Comparison of ENCODE assay signal across 11 mouse cellular contexts in genomic region chr8:117280488-117280887, GRCm38 (mm10). TPM values are rescaled to one million over a fixed set of nuclear protein-coding genes. Genes with fewer than 3 reads are reported as not detected.
DNase-seq lines count a peak whose midpoint lies in the region; ATAC-seq lines count a peak whose summit lies in the region.
"Had no signal": no experiment of that assay in that cellular context is flagged by ENCODE, and none has a peak within 500 bp of the region (broad histone marks: within the 10 kb centered on the region; RNA-seq: fewer than 3 reads in every experiment).

No protein-coding gene starts in this region.

- ATAC-seq in lung, embryonic 15.5 days (ENCODE audit: borderline replicate concordance, extremely low read depth, low FRiP score, low TSS enrichment): no peak
- ATAC-seq in CD4-positive, CD25-positive, alpha-beta regulatory T cell, adult 4 months: no peak
- ATAC-seq: hindbrain, postnatal 0 days had no signal

- 63% methylated on average over 7 of the region's 7 CpGs for WGBS in lung, embryonic 15.5 days

- H3K27ac ChIP-seq in lung, embryonic 15.5 days: peak overlapping the region; percentile 18; the same call in 1 of the 2 replicates

- no peak overlapping the region for H3K4me2 ChIP-seq in lung, embryonic 15.5 days
- H3K4me2 ChIP-seq: embryonic facial prominence, embryonic 15.5 days had no signal

- H3K9ac ChIP-seq in lung, embryonic 15.5 days: no peak overlapping the region
- H3K9ac ChIP-seq: embryonic facial prominence, embryonic 15.5 days had no signal

- H3K9me3 ChIP-seq in lung, embryonic 15.5 days: no peaks in the 10 kb centered on the region
- H3K9me3 ChIP-seq: embryonic facial prominence, embryonic 15.5 days had no signal

- no peak overlapping the region for H3K4me3 ChIP-seq in lung, embryonic 15.5 days
- H3K4me3 ChIP-seq: embryonic facial prominence, embryonic 15.5 days had no signal

- no peaks in the 10 kb centered on the region for H3K27me3 ChIP-seq in lung, embryonic 15.5 days
- H3K27me3 ChIP-seq: embryonic facial prominence, embryonic 15.5 days had no signal

- H3K36me3 ChIP-seq in lung, embryonic 15.5 days: peaks cover 1% of the 10 kb centered on the region; the same call in 1 of the 2 replicates

- peak; percentile 79 to 94 for DNase-seq in adrenal gland, adult (ENCODE audit: inconsistent age in 2 of 2, low spot score in 1 of 2)
- DNase-seq in adrenal gland, postnatal 4 days (ENCODE audit: low spot score in 2 of 2): no peak
- DNase-seq in urinary bladder, postnatal 14 days (ENCODE audit: low spot score): peak; percentile 47
- DNase-seq in urinary bladder, postnatal 4 days (ENCODE audit: low spot score in 2 of 2): no peak
- DNase-seq in layer of hippocampus, postnatal 36 days: no peak
- DNase-seq in Muller cell, postnatal 12 days (ENCODE audit: inconsistent ontology term): no peak
- DNase-seq: thymus, postnatal 36 days had no signal

- H3K4me1 ChIP-seq in lung, embryonic 15.5 days: peaks cover 33% of the 10 kb centered on the region

RNA-seq across cellular contexts. Expression of gene Cmip, which starts 23.6 kb away (rescaled TPM):
- total RNA-seq in adrenal gland, postnatal 4 days (2021): 100 to 1,000 TPM; 120 to 133 TPM
- polyA plus RNA-seq in lung, embryonic 15.5 days (2015; fragmentation: Nextera tagmentation; extraction: Ambion mirVana): 18.8 and 21.7 TPM in 2 replicates
- polyA plus RNA-seq in CD4-positive, CD25-positive, alpha-beta regulatory T cell, adult 4 months (2017; shearing (Covaris generic)): 10 to 100 TPM; 28.6 to 31.0 TPM
- total RNA-seq in layer of hippocampus, postnatal 36 days (2021): 100 to 1,000 TPM; 278 to 289 TPM

Comparison
In these comparisons a context has a peak if more than half of its experiments do, and no peak if none do; other contexts are left out.
1. DNase-seq: peak in adrenal gland, adult (2 of 2) and urinary bladder, postnatal 14 days (single experiment); none in adrenal gland, postnatal 4 days (0 of 2), urinary bladder, postnatal 4 days (0 of 2), layer of hippocampus, postnatal 36 days (0 of 2) and Muller cell, postnatal 12 days (single experiment).